In genomic region chr11:74770037-74770436, GRCm38 (mm10) we compare ENCODE assay signal across 8 mouse cellular contexts. TPM values are rescaled to one million over a fixed set of nuclear protein-coding genes. Genes with fewer than 3 reads are reported as not detected.
DNase-seq lines count a peak whose midpoint lies in the region; ATAC-seq and TF ChIP-seq lines count a peak whose summit lies in the region.

No protein-coding gene starts in this region.

- H3K4me2 ChIP-seq in heart, embryonic 13.5 days: peak overlapping the region; percentile 82

- intact Hi-C loops in heart, postnatal 36 days (cut with DNase I): loop anchor here (2.0 to 5.0 kb wide), 2 partner anchors 45 to 77 kb away; partner anchors contain the start of gene Pafah1b1

- TF ChIP-seq CTCF in MEL (IDR thresholded peaks at IDR 0.05 in 2 of 3, conservative IDR thresholded peaks at IDR 0.05 in 1 of 3; ENCODE audit: control insufficient read depth in 1 of 3, insufficient read depth in 1 of 3, low read depth in 2 of 3, low read length in 3 of 3, poor library complexity in 1 of 3, severe bottlenecking in 1 of 3): no peak

- H3K9ac ChIP-seq in heart, embryonic 13.5 days: peak overlapping the region; percentile 87
- H3K9ac ChIP-seq in MEL (ENCODE audit: control insufficient read depth, low read depth, low read length, poor library complexity, severe bottlenecking): peak overlapping the region; percentile 71

- no peak for DNase-seq in heart, postnatal 36 days
- DNase-seq in MEL (ENCODE audit: low read depth, low spot score): no peak
- DNase-seq in hindbrain, embryonic 10.5 days (ENCODE audit: low spot score): no peak
- no peak for DNase-seq in midbrain, embryonic 10.5 days (ENCODE audit: low spot score)
- no peak for DNase-seq in adrenal gland, adult 2 months
- DNase-seq in ovary, adult 18-20 months (ENCODE audit: low spot score): no peak
- DNase-seq in spleen, postnatal 14 days (ENCODE audit: low spot score in 2 of 2): no peak

- H3K9me3 ChIP-seq in heart, embryonic 13.5 days: no peaks in the 10 kb centered on the region
- no peaks in the 10 kb centered on the region for H3K9me3 ChIP-seq in MEL (replicated peaks; ENCODE audit: insufficient read depth, low read length)
- no peaks in the 10 kb centered on the region for H3K9me3 ChIP-seq in hindbrain, embryonic 10.5 days
- H3K9me3 ChIP-seq in midbrain, embryonic 10.5 days (replicated peaks): no peaks in the 10 kb centered on the region

- H3K4me1 ChIP-seq in heart, embryonic 13.5 days: peaks cover 26% of the 10 kb centered on the region
- H3K4me1 ChIP-seq in MEL (ENCODE audit: control insufficient read depth in 1 of 2, insufficient read depth in 2 of 2, low read length in 2 of 2): peaks cover 10 to 26% of the 10 kb centered on the region in 2 experiments; a peak in 3 of 4 replicates
- peaks cover 20% of the 10 kb centered on the region for H3K4me1 ChIP-seq in hindbrain, embryonic 10.5 days (replicated peaks)
- peaks cover 18% of the 10 kb centered on the region for H3K4me1 ChIP-seq in midbrain, embryonic 10.5 days

- TF ChIP-seq RAD21 in MEL (IDR thresholded peaks at IDR 0.05; ENCODE audit: low read depth, low read length): no peak

- H3K79me2 ChIP-seq in MEL (ENCODE audit: control insufficient read depth, insufficient read depth, low read length, poor library complexity): peaks cover 41% of the 10 kb centered on the region

- WGBS in heart, embryonic 13.5 days: 73% methylated on average over 9 of the region's 9 CpGs
- WGBS in hindbrain, embryonic 10.5 days: 84% methylated on average over 9 of the region's 9 CpGs
- WGBS in midbrain, embryonic 10.5 days: 84% methylated on average over 9 of the region's 9 CpGs

- H3K4me3 ChIP-seq in heart, embryonic 13.5 days: peak overlapping the region; percentile 81
- H3K4me3 ChIP-seq in MEL (ENCODE audit: control insufficient read depth in 1 of 2, insufficient read depth in 1 of 2, low read depth in 2 of 2, low read length in 2 of 2): peak overlapping the region; percentile 54 to 64
- peak overlapping the region; percentile 91 for H3K4me3 ChIP-seq in hindbrain, embryonic 10.5 days
- peak overlapping the region; percentile 92 for H3K4me3 ChIP-seq in midbrain, embryonic 10.5 days

- H3K36me3 ChIP-seq in heart, embryonic 13.5 days: peaks cover 22% of the 10 kb centered on the region
- peaks cover 11 to 32% of the 10 kb centered on the region in 2 experiments for H3K36me3 ChIP-seq in MEL (ENCODE audit: control insufficient read depth in 1 of 2, insufficient read depth in 2 of 2, low read length in 2 of 2)
- peaks cover 21% of the 10 kb centered on the region for H3K36me3 ChIP-seq in hindbrain, embryonic 10.5 days
- peaks cover 23% of the 10 kb centered on the region for H3K36me3 ChIP-seq in midbrain, embryonic 10.5 days

- no peak for TF ChIP-seq POLR2A in MEL (IDR thresholded peaks at IDR 0.05; ENCODE audit: control insufficient read depth in 1 of 2, insufficient read depth in 1 of 2, low read depth in 1 of 2, low read length in 2 of 2, poor library complexity in 1 of 2)

- no peak for ATAC-seq in heart, embryonic 13.5 days (ENCODE audit: extremely low read depth, insufficient number of reproducible peaks, low FRiP score, low TSS enrichment)

- H3K27me3 ChIP-seq in heart, embryonic 13.5 days (replicated peaks): no peaks in the 10 kb centered on the region
- H3K27me3 ChIP-seq in MEL (ENCODE audit: control insufficient read depth in 1 of 2, insufficient read depth in 2 of 2, low read length in 2 of 2): no peaks in the 10 kb centered on the region
- H3K27me3 ChIP-seq in hindbrain, embryonic 10.5 days (ENCODE audit: insufficient read depth, poor library complexity, severe bottlenecking): no peaks in the 10 kb centered on the region
- no peaks in the 10 kb centered on the region for H3K27me3 ChIP-seq in midbrain, embryonic 10.5 days (ENCODE audit: low read depth, poor library complexity, severe bottlenecking)

- peak overlapping the region; percentile 93 for H3K27ac ChIP-seq in heart, embryonic 13.5 days (replicated peaks)
- H3K27ac ChIP-seq in MEL (ENCODE audit: control insufficient read depth, low read depth, low read length): no peak overlapping the region
- H3K27ac ChIP-seq in hindbrain, embryonic 10.5 days: peak overlapping the region; percentile 96
- peak overlapping the region; percentile 96 for H3K27ac ChIP-seq in midbrain, embryonic 10.5 days (replicated peaks)

- TF ChIP-seq EP300 in MEL (IDR thresholded peaks at IDR 0.05; ENCODE audit: low read depth in 1 of 2, low read length in 2 of 2): no peak

TF ChIP-seq in MEL, 35 proteins besides CTCF, POLR2A, EP300 and RAD21:
- TF ChIP-seq MAZ (IDR thresholded peaks at IDR 0.05; ENCODE audit: low read depth, low read length): 0 out of 2 replicates have a peak, but pooled peaks have one; percentile 15
- TF ChIP-seq ETS1 (IDR thresholded peaks at IDR 0.05; ENCODE audit: low read depth, low read length): no peak
- 0 out of 2 replicates have a peak, but pooled peaks have one; percentile 30 for TF ChIP-seq MYC (IDR thresholded peaks at IDR 0.05; ENCODE audit: low read depth, low read length)
- TF ChIP-seq UBTF (IDR thresholded peaks at IDR 0.05; ENCODE audit: borderline replicate concordance, insufficient read depth, low read depth, low read length): no peak

RNA-seq across cellular contexts. Expression of gene Mettl16, which starts 0.6 kb away (rescaled TPM):
- 29.2 and 32.8 TPM in 2 replicates for polyA plus RNA-seq in heart, embryonic 13.5 days (2015; fragmentation: Nextera tagmentation; extraction: Ambion mirVana)
- 10 to 100 TPM; 13.0 to 13.8 TPM for total RNA-seq in heart, postnatal 36 days (2021)
- 110 and 116 TPM in 2 replicates for total RNA-seq in MEL (2012; rRNA removed)
- 10 to 100 TPM in 1 of 2 experiments, not detected in 1; 76.3 TPM for polyA plus RNA-seq in MEL (2012; ENCODE audit: insufficient read depth in 1 of 2, insufficient read length in 2 of 2, low read depth in 1 of 2, low replicate concordance in 2 of 2, missing spikeins in 1 of 2)
- polyA plus RNA-seq in hindbrain, embryonic 10.5 days (2016; fragmentation: Nextera tagmentation; extraction: Ambion mirVana): 47.5 and 70.2 TPM in 2 replicates
- 63.3 and 71.6 TPM in 2 replicates for polyA plus RNA-seq in midbrain, embryonic 10.5 days (2016; fragmentation: Nextera tagmentation; extraction: Ambion mirVana)
- total RNA-seq in adrenal gland, adult 2 months (2021): 10 to 100 TPM; 33.2 to 33.7 TPM
- 1.5 and 3.2 TPM in 2 replicates for polyA plus RNA-seq in adrenal gland, adult 2 months (2012; rRNA removed)

RNA-seq across cellular contexts. Expression of gene Pafah1b1, which starts 45.6 kb away (rescaled TPM):
- 34.6 and 47.6 TPM in 2 replicates for polyA plus RNA-seq in heart, embryonic 13.5 days (2015; fragmentation: Nextera tagmentation; extraction: Ambion mirVana)
- total RNA-seq in heart, postnatal 36 days (2021): 100 to 1,000 TPM; 201 to 204 TPM
- total RNA-seq in MEL (2012; rRNA removed): 65.8 and 67.4 TPM in 2 replicates
- 10 to 100 TPM in 1 of 2 experiments, not detected in 1; 54.5 TPM for polyA plus RNA-seq in MEL (2012; ENCODE audit: insufficient read depth in 1 of 2, insufficient read length in 2 of 2, low read depth in 1 of 2, low replicate concordance in 2 of 2, missing spikeins in 1 of 2)
- polyA plus RNA-seq in hindbrain, embryonic 10.5 days (2016; fragmentation: Nextera tagmentation; extraction: Ambion mirVana): 49.5 and 54.0 TPM in 2 replicates
- polyA plus RNA-seq in midbrain, embryonic 10.5 days (2016; fragmentation: Nextera tagmentation; extraction: Ambion mirVana): 53.0 and 56.1 TPM in 2 replicates
- total RNA-seq in adrenal gland, adult 2 months (2021): 100 to 1,000 TPM; 171 to 185 TPM
- 6.9 and 8.2 TPM in 2 replicates for polyA plus RNA-seq in adrenal gland, adult 2 months (2012; rRNA removed)
